Mouse (Mus musculus): Measurements from ENCODE around the gene Sv2b. TPM values are rescaled to one million over a fixed set of nuclear protein-coding genes. Genes with fewer than 3 reads are reported as not detected.

Sv2b gene
- 1.5 and 1.9 TPM in 2 replicates for polyA plus RNA-seq (2014; fragmentation: Nextera tagmentation; extraction: Ambion mirVana)

- peaks cover 16% of the 10 kb centered on the region for H3K27me3 ChIP-seq (replicated peaks; ENCODE audit: control insufficient read depth, insufficient read depth, low read length)
- DNase-seq (ENCODE audit: low spot score) (peak; percentile 76), ATAC-seq (replicated peaks; ENCODE audit: low FRiP score, low TSS enrichment, low read depth) (0 out of 2 replicates have a peak, but pooled peaks have one; percentile 55)
- 1% methylated on average over 46 of the region's 46 CpGs for WGBS
- H3K36me3 ChIP-seq (ENCODE audit: control insufficient read depth, insufficient read depth, low read length) = no peaks in the 10 kb centered on the region
- peak within 1 kb of the TSS; percentile 88 for H3K4me2 ChIP-seq (ENCODE audit: low read length)
- H3K4me3 ChIP-seq (ENCODE audit: low read depth, low read length) = peak within 1 kb of the TSS; percentile 43
- H3K4me1 ChIP-seq (replicated peaks; ENCODE audit: control insufficient read depth, insufficient read depth, low read length) = peaks cover 7% of the 10 kb centered on the region; the same call in 1 of the 2 replicates
- peak within 1 kb of the TSS; percentile 38; the same call in 1 of the 2 replicates for H3K9ac ChIP-seq (ENCODE audit: low read length)
- H3K9me3 ChIP-seq (ENCODE audit: control insufficient read depth, low read length) = no peaks in the 10 kb centered on the region
- H3K27ac ChIP-seq (ENCODE audit: low read depth) = no peak within 1 kb of the TSS
Observed at GRCm38 (mm10) chr7:75308457-75309312, at the start of gene Sv2b. TSS of gene Sv2b (minus strand) at chr7:75309262.

DNA sequence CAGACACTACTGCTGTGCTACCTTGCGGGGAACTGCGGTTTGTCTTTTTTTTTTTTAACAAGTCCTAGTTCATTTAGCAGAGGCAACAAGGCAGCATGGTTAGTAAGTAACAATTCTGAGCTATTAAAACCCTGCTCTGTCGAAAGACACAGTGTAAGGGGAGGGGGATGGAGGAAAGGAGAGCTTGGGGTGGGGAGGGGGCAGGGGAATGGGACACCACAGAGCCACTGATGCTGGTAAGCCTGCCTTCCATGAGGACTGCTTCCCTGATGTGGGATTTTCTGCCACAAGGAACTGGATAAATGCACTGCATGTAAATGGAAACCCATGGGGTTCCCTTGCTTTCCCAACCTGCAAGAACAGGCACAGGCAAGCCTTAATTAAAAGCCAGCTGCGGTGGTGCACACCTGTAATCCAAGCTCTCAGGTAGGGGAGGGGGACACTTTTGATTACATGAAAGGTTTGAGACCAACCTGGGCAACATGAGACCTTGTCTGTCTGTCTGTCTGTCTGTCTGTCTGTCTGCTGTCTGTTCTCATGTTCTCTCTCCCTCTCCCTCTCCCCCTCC is 49.3 kb upstream of the Sv2b start:
- Histone ChIP-seq H3K4me1 (replicated peaks; ENCODE audit: control insufficient read depth, insufficient read depth, low read length) (no peaks in the 10 kb centered on the region), H3K4me3 (ENCODE audit: low read depth, low read length) (no peak overlapping the region), H3K36me3 (ENCODE audit: control insufficient read depth, insufficient read depth, low read length) (no peaks in the 10 kb centered on the region), H3K9ac (ENCODE audit: low read length) (no peak overlapping the region), H3K9me3 (ENCODE audit: control insufficient read depth, low read length) (no peaks in the 10 kb centered on the region), H3K4me2 (ENCODE audit: low read length) (no peak overlapping the region), H3K27ac (ENCODE audit: low read depth) (no peak overlapping the region), H3K27me3 (replicated peaks; ENCODE audit: control insufficient read depth, insufficient read depth, low read length) (no peaks in the 10 kb centered on the region)
- DNase-seq (ENCODE audit: low spot score) (peak; percentile 41), ATAC-seq (replicated peaks; ENCODE audit: low FRiP score, low TSS enrichment, low read depth) (no peak)
- WGBS = 51% methylated on average over 4 of the region's 4 CpGs

DNA sequence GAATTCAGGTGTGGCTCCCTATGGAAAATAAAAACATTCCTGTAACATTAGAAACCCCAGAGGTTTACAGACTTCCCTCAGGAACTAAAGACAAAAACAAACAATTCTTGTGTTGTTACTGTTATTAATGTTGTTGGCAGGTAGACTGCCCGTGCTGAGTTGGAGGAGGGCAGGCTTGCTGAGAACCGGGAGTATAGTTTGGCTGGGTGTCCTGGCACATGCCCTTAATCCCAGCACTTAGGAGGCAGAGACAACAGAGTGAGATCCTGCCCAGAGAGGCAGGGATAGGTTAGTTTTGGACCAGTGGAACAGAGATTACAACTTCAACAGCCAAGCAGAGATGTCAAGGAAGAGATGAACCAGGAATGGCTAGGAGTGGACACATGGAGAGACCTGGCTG is 46.5 kb upstream of the Sv2b start:
- H3K4me1 ChIP-seq (replicated peaks; ENCODE audit: control insufficient read depth, insufficient read depth, low read length) = no peaks in the 10 kb centered on the region
- 77% methylated on average over 2 of the region's 2 CpGs for WGBS
- no peak overlapping the region for H3K4me3 ChIP-seq (ENCODE audit: low read depth, low read length)
- no peaks in the 10 kb centered on the region for H3K27me3 ChIP-seq (replicated peaks; ENCODE audit: control insufficient read depth, insufficient read depth, low read length)
- H3K4me2 ChIP-seq (ENCODE audit: low read length) = no peak overlapping the region
- no peaks in the 10 kb centered on the region for H3K9me3 ChIP-seq (ENCODE audit: control insufficient read depth, low read length)
- no peak for ATAC-seq (replicated peaks; ENCODE audit: low FRiP score, low TSS enrichment, low read depth)
- H3K36me3 ChIP-seq (ENCODE audit: control insufficient read depth, insufficient read depth, low read length) = no peaks in the 10 kb centered on the region
- DNase-seq (ENCODE audit: low spot score) = no peak
- no peak overlapping the region for H3K9ac ChIP-seq (ENCODE audit: low read length)
- H3K27ac ChIP-seq (ENCODE audit: low read depth) = no peak overlapping the region

DNA sequence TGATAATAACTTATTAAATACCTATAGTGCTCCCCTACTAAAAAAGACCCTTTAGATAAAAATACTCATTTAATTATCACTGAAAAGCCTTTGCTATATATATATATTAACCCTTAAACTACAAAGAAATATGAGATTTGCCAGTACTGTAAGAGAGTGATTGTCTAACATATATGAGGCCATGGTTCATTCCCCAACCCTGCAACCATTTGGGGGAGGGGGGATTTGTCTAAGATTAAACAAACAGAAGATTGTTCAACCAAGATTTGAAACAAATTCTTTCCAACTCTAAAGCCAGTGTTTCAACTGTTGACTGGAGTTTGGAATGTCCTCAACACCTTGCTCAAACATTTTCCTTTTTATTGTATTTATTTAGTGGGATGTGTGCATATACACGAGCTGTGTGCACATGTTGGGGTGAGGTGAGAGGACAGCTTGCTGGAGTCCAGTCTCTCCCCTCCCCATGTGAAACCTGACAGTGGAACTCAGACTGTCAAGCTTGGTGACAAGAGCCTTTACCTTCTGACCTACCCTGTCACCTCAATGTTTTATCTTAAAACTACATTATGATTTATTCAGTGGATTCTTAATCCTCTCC is 43.8 kb upstream of the Sv2b start:
- ATAC-seq (replicated peaks; ENCODE audit: low FRiP score, low TSS enrichment, low read depth) = no peak
- Histone ChIP-seq H3K9me3 (ENCODE audit: control insufficient read depth, low read length) (no peaks in the 10 kb centered on the region), H3K4me3 (ENCODE audit: low read depth, low read length) (no peak overlapping the region), H3K4me2 (ENCODE audit: low read length) (no peak overlapping the region), H3K27me3 (replicated peaks; ENCODE audit: control insufficient read depth, insufficient read depth, low read length) (no peaks in the 10 kb centered on the region), H3K36me3 (ENCODE audit: control insufficient read depth, insufficient read depth, low read length) (no peaks in the 10 kb centered on the region), H3K27ac (ENCODE audit: low read depth) (no peak overlapping the region), H3K9ac (ENCODE audit: low read length) (no peak overlapping the region), H3K4me1 (replicated peaks; ENCODE audit: control insufficient read depth, insufficient read depth, low read length) (no peaks in the 10 kb centered on the region)
- 36% methylated on average over 1 of the region's 1 CpGs for WGBS
- peak; percentile 44 for DNase-seq (ENCODE audit: low spot score)

- no peak overlapping the region for H3K27ac ChIP-seq (ENCODE audit: low read depth)
- no peaks in the 10 kb centered on the region for H3K27me3 ChIP-seq (replicated peaks; ENCODE audit: control insufficient read depth, insufficient read depth, low read length)
- no peak overlapping the region for H3K9ac ChIP-seq (ENCODE audit: low read length)
- no peak overlapping the region for H3K4me2 ChIP-seq (ENCODE audit: low read length)
- no peak for ATAC-seq (replicated peaks; ENCODE audit: low FRiP score, low TSS enrichment, low read depth)
- H3K4me1 ChIP-seq (replicated peaks; ENCODE audit: control insufficient read depth, insufficient read depth, low read length) = no peaks in the 10 kb centered on the region
- peak; percentile 28 for DNase-seq (ENCODE audit: low spot score)
- WGBS = 67% methylated on average over 2 of the region's 2 CpGs
- no peak overlapping the region for H3K4me3 ChIP-seq (ENCODE audit: low read depth, low read length)
- no peaks in the 10 kb centered on the region for H3K36me3 ChIP-seq (ENCODE audit: control insufficient read depth, insufficient read depth, low read length)
- no peaks in the 10 kb centered on the region for H3K9me3 ChIP-seq (ENCODE audit: control insufficient read depth, low read length)
Observed at GRCm38 (mm10) chr7:75350172-75350571, 41.1 kb upstream of the Sv2b start.

- no peak for DNase-seq (ENCODE audit: low spot score)
Observed at GRCm38 (mm10) chr7:75332311-75332710, 23.2 kb upstream of the Sv2b start.

DNA sequence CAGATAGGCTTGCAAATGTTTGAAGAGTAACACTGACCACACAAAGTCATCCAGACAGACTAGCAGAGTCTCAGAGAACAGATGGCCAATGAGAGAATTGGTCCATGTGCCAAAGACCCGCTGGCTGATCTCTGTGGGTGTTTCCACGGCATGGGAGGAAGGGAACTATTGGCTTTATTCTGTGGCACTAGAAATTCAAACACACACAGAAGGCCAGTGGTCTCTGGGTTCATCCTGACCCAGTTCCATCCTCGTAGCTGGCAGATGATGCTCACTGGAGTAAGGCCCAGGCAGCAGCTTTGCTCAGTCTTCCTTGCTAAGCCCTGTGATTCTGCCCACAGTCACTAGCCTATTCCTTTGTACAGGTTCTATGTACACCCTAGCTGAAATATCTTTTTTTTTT is 20.7 kb upstream of the Sv2b start:
- Histone ChIP-seq H3K27ac (ENCODE audit: low read depth) (no peak overlapping the region), H3K4me2 (ENCODE audit: low read length) (no peak overlapping the region), H3K4me3 (ENCODE audit: low read depth, low read length) (no peak overlapping the region), H3K9ac (ENCODE audit: low read length) (no peak overlapping the region), H3K27me3 (replicated peaks; ENCODE audit: control insufficient read depth, insufficient read depth, low read length) (no peaks in the 10 kb centered on the region), H3K4me1 (replicated peaks; ENCODE audit: control insufficient read depth, insufficient read depth, low read length) (no peaks in the 10 kb centered on the region), H3K36me3 (ENCODE audit: control insufficient read depth, insufficient read depth, low read length) (no peaks in the 10 kb centered on the region), H3K9me3 (ENCODE audit: control insufficient read depth, low read length) (no peaks in the 10 kb centered on the region)
- DNase-seq (ENCODE audit: low spot score) (no peak), ATAC-seq (replicated peaks; ENCODE audit: low FRiP score, low TSS enrichment, low read depth) (no peak)
- 81% methylated on average over 3 of the region's 3 CpGs for WGBS

More at GRCm38 (mm10) chr7:75332311-75332710, 23.2 kb upstream of the Sv2b start:
- Histone ChIP-seq H3K4me2 (ENCODE audit: low read length) (no peak overlapping the region), H3K9me3 (ENCODE audit: control insufficient read depth, low read length) (no peaks in the 10 kb centered on the region), H3K27me3 (replicated peaks; ENCODE audit: control insufficient read depth, insufficient read depth, low read length) (no peaks in the 10 kb centered on the region), H3K4me3 (ENCODE audit: low read depth, low read length) (no peak overlapping the region), H3K4me1 (replicated peaks; ENCODE audit: control insufficient read depth, insufficient read depth, low read length) (no peaks in the 10 kb centered on the region), H3K9ac (ENCODE audit: low read length) (no peak overlapping the region), H3K27ac (ENCODE audit: low read depth) (no peak overlapping the region), H3K36me3 (ENCODE audit: control insufficient read depth, insufficient read depth, low read length) (no peaks in the 10 kb centered on the region)
- no peak for ATAC-seq (replicated peaks; ENCODE audit: low FRiP score, low TSS enrichment, low read depth)
- 28% methylated on average over 3 of the region's 3 CpGs for WGBS

DNA sequence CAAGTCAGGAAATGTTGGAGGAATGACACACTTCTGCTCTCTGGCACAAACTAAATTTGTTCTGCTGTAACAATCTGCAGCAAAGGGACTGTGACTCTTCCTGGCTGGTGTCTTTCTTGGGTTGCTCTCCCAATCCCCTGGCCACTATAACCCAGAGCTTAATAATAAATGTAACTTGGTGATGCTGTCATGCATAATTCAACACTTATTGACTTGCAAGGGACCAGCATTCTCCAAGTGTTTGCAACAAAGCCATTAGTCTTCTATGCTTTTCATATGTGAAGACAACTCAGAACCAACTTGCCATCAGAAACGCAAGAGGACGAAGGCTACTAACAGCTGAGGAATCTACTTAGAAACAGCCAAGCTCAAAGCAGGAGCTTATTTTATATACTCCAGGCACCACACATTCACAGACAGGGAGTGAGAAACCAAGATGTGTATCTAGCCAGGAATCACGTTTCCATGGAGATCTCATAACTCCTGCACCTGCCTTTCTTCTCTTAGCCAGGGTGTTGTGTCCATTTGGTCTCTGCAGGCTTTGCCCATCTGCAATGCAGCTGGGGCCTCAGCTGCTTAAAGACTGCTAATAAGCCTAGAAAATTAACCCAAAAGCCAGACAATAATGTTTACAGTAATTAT is 19.8 kb upstream of the Sv2b start:
- Histone ChIP-seq H3K36me3 (ENCODE audit: control insufficient read depth, insufficient read depth, low read length) (no peaks in the 10 kb centered on the region), H3K9ac (ENCODE audit: low read length) (no peak overlapping the region), H3K4me3 (ENCODE audit: low read depth, low read length) (no peak overlapping the region), H3K9me3 (ENCODE audit: control insufficient read depth, low read length) (no peaks in the 10 kb centered on the region), H3K27me3 (replicated peaks; ENCODE audit: control insufficient read depth, insufficient read depth, low read length) (no peaks in the 10 kb centered on the region), H3K27ac (ENCODE audit: low read depth) (no peak overlapping the region), H3K4me2 (ENCODE audit: low read length) (no peak overlapping the region), H3K4me1 (replicated peaks; ENCODE audit: control insufficient read depth, insufficient read depth, low read length) (no peaks in the 10 kb centered on the region)
- ATAC-seq (replicated peaks; ENCODE audit: low FRiP score, low TSS enrichment, low read depth) (no peak), DNase-seq (ENCODE audit: low spot score) (no peak)
- WGBS = 49% methylated on average over 3 of the region's 3 CpGs

Measured in intestine, embryonic 14.5 days (tissue).